Mouse (Mus musculus): ENCODE measurements around the gene Ncoa6.

DNA sequence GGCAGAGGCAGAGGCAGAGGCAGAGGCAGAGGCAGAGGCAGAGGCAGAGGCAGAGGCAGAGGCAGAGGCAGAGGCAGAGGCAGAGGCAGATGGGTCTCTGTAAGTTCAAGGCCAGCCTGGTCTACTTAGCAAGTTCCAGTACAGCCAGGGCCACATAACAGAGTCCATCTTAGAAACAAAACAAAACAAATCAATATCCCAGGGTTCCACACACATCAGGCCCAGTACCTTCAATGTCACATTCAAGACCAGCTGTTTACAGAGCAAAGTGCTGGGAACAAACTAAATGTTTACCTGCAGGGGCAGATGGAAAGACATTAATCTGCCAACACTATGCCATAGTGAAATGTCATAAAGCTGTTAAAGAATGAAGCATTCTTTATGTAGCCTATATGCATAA lies 99.2 kb downstream of the Ncoa6 start:
- no peak for TF ChIP-seq MYOG (IDR thresholded peaks at IDR 0.05; ENCODE audit: control insufficient read depth in 1 of 3, insufficient read depth in 1 of 3, insufficient read length in 2 of 3, low read depth in 2 of 3)
- no peak for TF ChIP-seq POLR2AphosphoS2 (IDR thresholded peaks at IDR 0.05; ENCODE audit: insufficient read length, low read depth)
- no peak for TF ChIP-seq MAX (IDR thresholded peaks at IDR 0.05; ENCODE audit: low read depth)
- no peak for TF ChIP-seq E2F4 (IDR thresholded peaks at IDR 0.05; ENCODE audit: insufficient read depth)
- TF ChIP-seq CEBPB (IDR thresholded peaks at IDR 0.05; ENCODE audit: insufficient read depth, poor library complexity, severe bottlenecking): no peak
- no peak for TF ChIP-seq POLR2A (IDR thresholded peaks at IDR 0.05; ENCODE audit: insufficient read length, low read depth)
- no peak for TF ChIP-seq USF1 (IDR thresholded peaks at IDR 0.05; ENCODE audit: low read depth)
- no peak for TF ChIP-seq TCF12 (IDR thresholded peaks at IDR 0.05; ENCODE audit: insufficient read depth, poor library complexity, severe bottlenecking)

Measured in myocyte (in vitro differentiated cells).